In the genomic region with DNA sequence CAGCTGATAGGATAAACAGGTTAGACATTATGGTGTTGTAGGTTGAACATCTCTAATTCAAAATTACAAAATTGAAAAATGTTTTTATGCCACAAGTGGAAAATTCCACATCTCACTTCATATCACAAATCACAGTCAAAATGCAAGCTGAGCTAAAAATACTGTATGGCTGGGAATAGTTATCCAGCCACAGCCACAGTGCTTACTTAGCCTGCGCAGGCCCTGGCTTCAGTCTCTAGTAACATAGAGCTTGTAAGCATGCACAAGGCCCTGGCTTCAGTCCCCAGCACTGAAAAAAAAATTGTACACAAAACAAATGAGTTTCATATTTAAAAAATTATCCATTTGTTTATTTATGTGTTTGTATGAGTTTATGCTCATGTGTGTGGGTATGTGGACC, we compare ENCODE assay signal across 19 mouse cellular contexts. TPM values are rescaled to one million over a fixed set of nuclear protein-coding genes. Genes with fewer than 3 reads are reported as not detected.
DNase-seq lines count a peak whose midpoint lies in the region; TF ChIP-seq lines count a peak whose summit lies in the region.
"Had no signal": no experiment of that assay in that cellular context is flagged by ENCODE, and none has a peak within 500 bp of the region (broad histone marks: within the 10 kb centered on the region; RNA-seq: fewer than 3 reads in every experiment).

No protein-coding gene starts in this region.

- peak overlapping the region; percentile 28; the same call in 1 of the 2 replicates for H3K27ac ChIP-seq in left cerebral cortex, adult 2 months
- H3K27ac ChIP-seq: embryonic facial prominence, embryonic 10.5 days; embryonic facial prominence, embryonic 12.5 days; forebrain, embryonic 13.5 days; forebrain, embryonic 15.5 days had no signal

- no peak overlapping the region for H3K4me3 ChIP-seq in left cerebral cortex, adult 2 months
- H3K4me3 ChIP-seq: embryonic facial prominence, embryonic 10.5 days; embryonic facial prominence, embryonic 12.5 days; forebrain, embryonic 13.5 days; forebrain, embryonic 15.5 days had no signal

- no peak for TF ChIP-seq CTCF in left cerebral cortex, adult 2 months (IDR thresholded peaks at IDR 0.05)

- DNase-seq in heart, adult 11 months = peak; percentile 49
- no peak for DNase-seq in heart, postnatal 4 days
- no peak for DNase-seq in left cerebral cortex, adult 2 months (ENCODE audit: extremely low spot score in 1 of 2, low spot score in 2 of 2)
- DNase-seq in left cerebral cortex, postnatal 4 days = no peak
- peak; percentile 14 to 18 for DNase-seq in right cerebral cortex, postnatal 36 days (ENCODE audit: low spot score in 2 of 2)
- DNase-seq in right cerebral cortex, postnatal 4 days = no peak
- DNase-seq in urinary bladder, postnatal 25 days (ENCODE audit: low spot score) = no peak
- DNase-seq: adrenal gland, adult 2 months; adrenal gland, postnatal 10 days; adrenal gland, postnatal 25 days; cerebellum, adult 11-12 months; cerebellum, adult 2 months; cerebellum, adult 9-10 months; cerebellum, postnatal 10 days; cerebellum, postnatal 25 days had no signal

- intact Hi-C loops in left cerebral cortex, adult 2 months (cut with DNase I) = loop anchor here (10.0 kb wide), 1 partner anchor 277 kb away; no protein-coding TSS in a partner anchor
- intact Hi-C loops in left cerebral cortex, postnatal 4 days (cut with DNase I) = loop anchor here (10.0 kb wide), 2 partner anchors 63 to 117 kb away; no protein-coding TSS in a partner anchor

RNA-seq across cellular contexts. Expression of gene Zzef1, which starts 56.1 kb away (rescaled TPM):
- total RNA-seq in heart, postnatal 4 days (2021) = 10 to 100 TPM; 28.9 to 29.6 TPM
- total RNA-seq in left cerebral cortex, adult 2 months (2021) = 10 to 100 TPM; 44.5 to 48.6 TPM
- 10 to 100 TPM; 56.1 to 57.1 TPM for total RNA-seq in left cerebral cortex, postnatal 4 days (2021)

RNA-seq across cellular contexts. Expression of gene Cyb5d2, which starts 56.2 kb away (rescaled TPM):
- total RNA-seq in heart, postnatal 4 days (2021) = 1 to 10 TPM; 6.7 to 7.3 TPM
- 10 to 100 TPM; 15.2 to 18.0 TPM for total RNA-seq in left cerebral cortex, adult 2 months (2021)
- 1 to 10 TPM; 6.5 to 7.3 TPM for total RNA-seq in left cerebral cortex, postnatal 4 days (2021)

Comparison
In these comparisons a context has a peak if more than half of its experiments do, and no peak if none do; other contexts are left out.
1. DNase-seq: peak in heart, adult 11 months (single experiment) and right cerebral cortex, postnatal 36 days (2 of 2); none in heart, postnatal 4 days (single experiment), left cerebral cortex, adult 2 months (0 of 2), left cerebral cortex, postnatal 4 days (single experiment), right cerebral cortex, postnatal 4 days (single experiment) and urinary bladder, postnatal 25 days (single experiment).